Mouse (Mus musculus) retina, postnatal 1 day (tissue): Measurements from ENCODE around the gene Asb15.

Experiments used
- DNase-seq: peaks from one replicate; pipeline ENCODE4 v3.0.0-alpha.2; 2012

The Asb15 gene

DNA sequence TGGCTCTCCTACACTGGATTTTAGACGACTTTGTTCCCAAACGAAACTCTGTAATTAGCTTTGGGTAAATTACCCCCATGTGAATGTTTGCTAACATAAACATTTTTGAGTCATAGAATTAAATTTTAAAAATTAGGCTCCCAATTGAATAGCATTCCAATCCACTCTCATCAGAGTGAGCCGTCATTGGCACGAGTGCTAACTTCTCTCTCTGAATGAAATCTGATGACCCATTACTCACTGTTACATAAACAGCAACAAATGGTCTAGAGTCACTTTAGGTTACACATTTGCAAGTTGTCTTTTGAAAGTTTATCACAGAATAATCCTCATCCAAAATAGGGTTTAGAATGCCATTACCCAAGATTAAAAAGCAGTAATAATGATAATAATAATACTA lies 81.6 kb downstream of the Asb15 start:
- no peak for DNase-seq

DNA sequence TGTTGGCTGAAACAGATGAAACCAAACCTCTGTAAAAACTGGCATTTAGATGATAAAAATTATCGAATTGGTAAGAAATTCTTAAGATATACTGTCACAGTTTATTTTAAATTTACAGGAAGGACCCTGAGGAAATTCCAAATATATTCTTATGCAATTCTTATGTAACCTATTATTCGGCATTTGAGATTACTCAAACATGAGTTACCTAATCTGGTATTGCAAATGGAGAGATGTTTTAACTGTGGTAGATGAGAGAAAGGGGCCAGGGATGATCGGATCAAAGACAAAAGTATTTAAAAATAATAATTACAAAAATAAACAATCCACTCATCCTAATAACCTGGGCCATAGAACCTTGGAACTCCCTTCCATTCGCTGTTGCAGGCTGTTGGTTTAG lies 82.4 kb downstream of the Asb15 start:
- no peak for DNase-seq

DNA sequence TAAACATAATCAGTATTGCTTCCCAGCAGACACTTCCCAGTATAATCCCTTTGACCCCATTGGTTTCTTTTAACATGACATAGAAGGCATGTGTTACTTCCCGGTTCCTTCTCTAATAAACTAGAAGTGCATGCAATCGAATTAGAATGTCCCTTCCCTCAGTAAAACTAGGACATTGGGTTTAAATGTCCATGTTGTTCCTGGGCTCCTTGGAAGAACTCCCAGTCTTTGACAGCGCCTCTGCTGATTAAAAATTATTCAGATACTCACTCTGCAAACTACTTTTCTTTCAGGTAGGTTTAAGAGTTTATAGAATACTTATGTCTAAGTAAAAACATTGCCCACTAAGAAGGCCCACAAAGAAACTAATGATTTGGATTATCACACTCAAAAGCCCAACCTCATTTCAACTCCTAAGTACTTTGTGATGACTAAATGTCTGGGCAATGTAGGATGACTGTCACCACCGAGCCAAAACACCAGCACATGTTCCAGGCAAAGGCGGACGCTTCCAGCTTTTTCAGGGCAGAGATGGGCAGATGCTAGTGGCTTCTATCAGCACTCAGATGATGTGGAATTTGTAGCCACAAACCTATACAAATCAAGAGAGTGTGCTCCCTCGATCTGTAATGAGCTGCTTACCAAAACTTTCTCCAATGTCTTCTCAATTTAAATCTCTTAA lies 84.3 kb downstream of the Asb15 start:
- DNase-seq = no peak

DNA sequence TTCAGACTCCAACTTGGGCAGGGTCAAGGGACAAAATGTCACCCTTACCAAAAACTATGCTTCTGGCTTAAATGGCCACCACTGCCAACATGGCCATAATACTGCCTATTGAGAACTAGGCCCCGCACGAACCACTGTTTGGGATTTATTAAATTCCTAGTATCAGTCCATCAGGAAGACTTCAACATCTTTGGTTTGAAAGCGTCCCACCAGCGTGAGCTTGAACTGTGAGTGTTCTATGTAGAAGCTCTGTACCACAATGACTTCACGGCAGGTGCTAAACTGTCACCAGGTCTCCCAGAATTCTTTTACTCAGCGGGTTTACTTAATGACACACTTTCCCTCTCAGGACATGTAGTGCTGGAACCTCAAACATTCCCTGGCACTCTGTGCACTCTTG lies 85.4 kb downstream of the Asb15 start:
- no peak for DNase-seq

DNA sequence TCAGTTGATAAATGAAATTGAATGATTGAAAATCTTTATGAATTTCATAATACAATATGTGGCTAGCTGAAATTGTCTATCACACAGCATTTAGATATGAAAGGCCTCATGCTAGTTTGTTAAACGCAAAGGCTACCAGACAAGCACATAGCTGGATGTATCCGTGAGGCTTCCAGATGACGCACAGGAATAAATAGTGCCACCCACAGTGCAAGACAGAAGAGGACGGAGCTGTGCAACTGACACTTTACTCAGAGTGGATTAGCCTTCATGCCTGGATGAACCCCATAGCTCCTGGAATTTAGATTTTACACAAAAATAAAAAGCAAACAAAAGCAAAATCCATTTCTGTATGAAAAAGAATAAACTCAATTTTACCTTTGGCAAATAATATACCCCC lies 86.0 kb downstream of the Asb15 start:
- no peak for DNase-seq

- DNase-seq = peak; percentile 52
Observed at GRCm38 (mm10) chr6:24616746-24617145, 88.8 kb downstream of the Asb15 start.

DNA sequence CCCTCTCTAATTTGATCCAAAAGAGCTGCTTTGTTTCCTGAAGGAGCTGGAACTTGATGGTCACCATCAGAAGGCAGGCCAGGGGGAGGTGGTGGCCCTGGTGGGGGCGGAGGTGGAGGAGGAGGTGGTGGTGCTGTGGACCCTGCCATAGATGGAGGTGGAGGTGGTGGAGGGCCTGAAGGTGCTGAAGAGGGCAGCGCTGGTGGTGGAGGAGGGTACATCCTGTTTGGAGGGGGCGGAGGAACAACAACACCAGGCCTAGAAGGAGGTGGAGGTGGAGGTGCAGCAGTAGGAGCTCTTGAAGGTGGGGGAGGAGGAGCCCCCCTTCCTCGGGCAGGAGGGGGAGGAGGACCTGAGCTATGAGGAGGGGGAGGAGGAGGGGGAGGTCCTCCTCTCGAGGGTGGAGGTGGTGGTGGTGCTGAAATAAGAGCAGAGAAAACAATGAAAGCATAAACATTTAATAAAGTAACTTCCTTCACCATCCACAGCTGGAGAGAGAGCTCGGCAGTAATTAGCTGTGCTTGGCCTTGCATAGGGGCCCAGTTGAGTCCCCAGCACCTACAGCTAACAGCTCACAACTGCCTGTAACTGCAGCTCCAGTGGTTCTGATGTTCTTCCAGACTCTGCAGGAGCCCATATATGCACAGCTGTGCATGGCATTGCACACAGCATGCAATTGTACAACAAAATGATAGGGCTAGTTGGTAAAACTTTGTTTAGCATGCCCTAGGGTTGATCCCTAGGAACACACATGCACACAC lies 91.5 kb downstream of the Asb15 start:
- DNase-seq = no peak

- no peak for DNase-seq
Observed at GRCm38 (mm10) chr6:24620936-24621335, 93.0 kb downstream of the Asb15 start.

DNA sequence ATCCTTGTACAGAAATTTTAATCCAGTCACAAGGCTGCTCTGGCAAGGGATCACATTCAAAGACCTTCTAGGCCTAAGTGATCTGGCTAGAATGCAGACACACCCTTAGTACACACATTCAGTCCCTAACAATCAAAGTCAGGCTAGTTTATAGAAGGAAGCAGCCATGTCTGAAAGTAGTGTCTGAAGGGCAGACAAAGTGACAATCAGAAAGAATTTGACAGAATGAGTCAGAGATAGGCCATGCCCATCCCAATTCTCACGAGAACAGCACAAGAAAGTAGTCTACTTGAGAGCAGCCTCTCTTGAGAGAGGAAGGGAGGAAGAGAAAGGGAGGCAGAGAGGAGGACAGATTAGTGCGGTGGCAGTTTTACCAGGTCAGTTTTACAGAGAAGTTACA lies 94.2 kb downstream of the Asb15 start:
- no peak for DNase-seq
